Mouse (Mus musculus): ENCODE data around the gene 9930111J21Rik2. TPM values are rescaled to one million over a fixed set of nuclear protein-coding genes. Genes with fewer than 3 reads are reported as not detected.
"Not testable (repeated sequence)": the region's sequence is repeated elsewhere in the genome, so short reads cannot be mapped to it uniquely, and the experiment has no call there.

The 9930111J21Rik2 gene
- 0.24 and 0.27 TPM in 2 replicates for polyA plus RNA-seq (2015; fragmentation: Nextera tagmentation; extraction: Ambion mirVana)

GRCm38 (mm10) chr11:49051093-49051891 lies at the start of gene 9930111J21Rik2:
9930111J21Rik2 (minus strand) TSS chr11:49051242.
- H3K9me3 ChIP-seq; H3K27me3 ChIP-seq; H3K4me2 ChIP-seq (replicated peaks); H3K4me1 ChIP-seq; H3K27ac ChIP-seq; ATAC-seq (ENCODE audit: low FRiP score, low read depth); H3K36me3 ChIP-seq; H3K9ac ChIP-seq; H3K4me3 ChIP-seq: not testable (repeated sequence)
- WGBS = 83% methylated on average over 1 of the region's 6 CpGs

GRCm38 (mm10) chr11:49100409-49100808 lies 49.4 kb upstream of the 9930111J21Rik2 start:
- Histone ChIP-seq H3K27ac (no peak overlapping the region), H3K9me3 (no peaks in the 10 kb centered on the region), H3K4me3 (no peak overlapping the region), H3K4me1 (no peaks in the 10 kb centered on the region), H3K27me3 (no peaks in the 10 kb centered on the region), H3K4me2 (replicated peaks) (no peak overlapping the region), H3K9ac (no peak overlapping the region), H3K36me3 (no peaks in the 10 kb centered on the region)
- WGBS = 80% methylated on average over 3 of the region's 3 CpGs
- ATAC-seq (ENCODE audit: low FRiP score, low read depth) = no peak

GRCm38 (mm10) chr11:49095367-49095766 lies 44.3 kb upstream of the 9930111J21Rik2 start:
- H3K36me3 ChIP-seq = no peaks in the 10 kb centered on the region
- H3K9ac ChIP-seq = no peak overlapping the region
- no peak overlapping the region for H3K4me2 ChIP-seq (replicated peaks)
- 85% methylated on average over 4 of the region's 4 CpGs for WGBS
- no peak overlapping the region for H3K4me3 ChIP-seq
- no peak overlapping the region for H3K27ac ChIP-seq
- ATAC-seq (ENCODE audit: low FRiP score, low read depth) = no peak
- H3K9me3 ChIP-seq = no peaks in the 10 kb centered on the region
- H3K27me3 ChIP-seq = no peaks in the 10 kb centered on the region
- no peaks in the 10 kb centered on the region for H3K4me1 ChIP-seq

- no peaks in the 10 kb centered on the region for H3K9me3 ChIP-seq
- no peaks in the 10 kb centered on the region for H3K27me3 ChIP-seq
- no peak overlapping the region for H3K27ac ChIP-seq
- H3K4me1 ChIP-seq = no peaks in the 10 kb centered on the region
- no peak for ATAC-seq (ENCODE audit: low FRiP score, low read depth)
- no peak overlapping the region for H3K4me2 ChIP-seq (replicated peaks)
- no peak overlapping the region for H3K9ac ChIP-seq
- 78% methylated on average over 6 of the region's 6 CpGs for WGBS
- no peaks in the 10 kb centered on the region for H3K36me3 ChIP-seq
- no peak overlapping the region for H3K4me3 ChIP-seq
Observed at GRCm38 (mm10) chr11:49093861-49094660, 43.0 kb upstream of the 9930111J21Rik2 start.

- no peak overlapping the region for H3K27ac ChIP-seq
- no peak overlapping the region for H3K9ac ChIP-seq
- H3K4me1 ChIP-seq = peaks cover 6% of the 10 kb centered on the region; the same call in 1 of the 2 replicates
- no peaks in the 10 kb centered on the region for H3K36me3 ChIP-seq
- WGBS = 88% methylated on average over 2 of the region's 2 CpGs
- H3K4me3 ChIP-seq = no peak overlapping the region
- no peak for ATAC-seq (ENCODE audit: low FRiP score, low read depth)
- H3K4me2 ChIP-seq (replicated peaks) = no peak overlapping the region
- no peaks in the 10 kb centered on the region for H3K9me3 ChIP-seq
- H3K27me3 ChIP-seq = no peaks in the 10 kb centered on the region
Observed at GRCm38 (mm10) chr11:49092786-49093185, 41.7 kb upstream of the 9930111J21Rik2 start.

- Histone ChIP-seq H3K9ac (no peak overlapping the region), H3K4me2 (replicated peaks) (no peak overlapping the region), H3K27ac (no peak overlapping the region), H3K27me3 (0 out of 2 replicates have a peak, but pooled peaks cover under 1% of the 10 kb centered on the region), H3K9me3 (no peaks in the 10 kb centered on the region), H3K4me1 (peaks cover 7% of the 10 kb centered on the region; the same call in 1 of the 2 replicates), H3K4me3 (no peak overlapping the region), H3K36me3 (no peaks in the 10 kb centered on the region)
- no peak for ATAC-seq (ENCODE audit: low FRiP score, low read depth)
- WGBS = 86% methylated on average over 1 of the region's 1 CpGs
Observed at GRCm38 (mm10) chr11:49092053-49092586, 41.1 kb upstream of the 9930111J21Rik2 start.

GRCm38 (mm10) chr11:49091171-49091570 lies 40.1 kb upstream of the 9930111J21Rik2 start:
- Histone ChIP-seq H3K36me3 (no peaks in the 10 kb centered on the region), H3K9me3 (no peaks in the 10 kb centered on the region), H3K4me1 (peaks cover 7% of the 10 kb centered on the region; the same call in 1 of the 2 replicates), H3K27me3 (0 out of 2 replicates have a peak, but pooled peaks cover 2% of the 10 kb centered on the region), H3K4me3 (no peak overlapping the region), H3K4me2 (replicated peaks) (no peak overlapping the region), H3K9ac (no peak overlapping the region), H3K27ac (no peak overlapping the region)
- ATAC-seq (ENCODE audit: low FRiP score, low read depth) = no peak
- WGBS = 80% methylated on average over 4 of the region's 4 CpGs

- Histone ChIP-seq H3K9me3 (no peaks in the 10 kb centered on the region), H3K4me3 (no peak overlapping the region), H3K4me2 (replicated peaks) (no peak overlapping the region), H3K27ac (no peak overlapping the region), H3K4me1 (peaks cover 7% of the 10 kb centered on the region; the same call in 1 of the 2 replicates), H3K27me3 (0 out of 2 replicates have a peak, but pooled peaks cover 2% of the 10 kb centered on the region), H3K9ac (no peak overlapping the region), H3K36me3 (no peaks in the 10 kb centered on the region)
- ATAC-seq (ENCODE audit: low FRiP score, low read depth) = no peak
- 89% methylated on average over 5 of the region's 5 CpGs for WGBS
Observed at GRCm38 (mm10) chr11:49090551-49090950, 39.5 kb upstream of the 9930111J21Rik2 start.

GRCm38 (mm10) chr11:49089735-49090507 lies 38.9 kb upstream of the 9930111J21Rik2 start:
- no peak overlapping the region for H3K4me3 ChIP-seq
- no peaks in the 10 kb centered on the region for H3K9me3 ChIP-seq
- ATAC-seq (ENCODE audit: low FRiP score, low read depth) = no peak
- no peaks in the 10 kb centered on the region for H3K36me3 ChIP-seq
- H3K27ac ChIP-seq = no peak overlapping the region
- H3K4me1 ChIP-seq = peaks cover 7% of the 10 kb centered on the region; the same call in 1 of the 2 replicates
- H3K9ac ChIP-seq = no peak overlapping the region
- H3K4me2 ChIP-seq (replicated peaks) = no peak overlapping the region
- 0 out of 2 replicates have a peak, but pooled peaks cover 2% of the 10 kb centered on the region for H3K27me3 ChIP-seq
- 85% methylated on average over 3 of the region's 3 CpGs for WGBS

- Histone ChIP-seq H3K9me3 (no peaks in the 10 kb centered on the region), H3K9ac (no peak overlapping the region), H3K36me3 (no peaks in the 10 kb centered on the region), H3K4me1 (peaks cover 7% of the 10 kb centered on the region; the same call in 1 of the 2 replicates), H3K4me2 (replicated peaks) (no peak overlapping the region), H3K27me3 (0 out of 2 replicates have a peak, but pooled peaks cover 2% of the 10 kb centered on the region), H3K4me3 (no peak overlapping the region), H3K27ac (no peak overlapping the region)
- 81% methylated on average over 5 of the region's 5 CpGs for WGBS
- no peak for ATAC-seq (ENCODE audit: low FRiP score, low read depth)
Observed at GRCm38 (mm10) chr11:49088990-49089652, 38.1 kb upstream of the 9930111J21Rik2 start.
